ENCODE assay signal across 8 mouse cellular contexts in genomic region chr2:166945456-166945855, GRCm38 (mm10). TPM values are rescaled to one million over a fixed set of nuclear protein-coding genes. Genes with fewer than 3 reads are reported as not detected.
DNase-seq lines count a peak whose midpoint lies in the region; ATAC-seq and TF ChIP-seq lines count a peak whose summit lies in the region.

No protein-coding gene starts in this region.

- intact Hi-C loops in left cerebral cortex, postnatal 4 days (cut with DNase I): no loop called here
- intact Hi-C loops in left cerebral cortex, postnatal 10 days (cut with DNase I): loop anchor here (5.0 kb wide), 1 partner anchor 97 kb away; no protein-coding TSS in a partner anchor

- ATAC-seq in Patski: no peak
- ATAC-seq in erythroid progenitor cell, adult 5-6 weeks (replicated peaks; ENCODE audit: low FRiP score, poor library complexity, severe bottlenecking): peak; percentile 37; the same call in 1 of the 2 replicates

- TF ChIP-seq CTCF in Patski (IDR thresholded peaks at IDR 0.05): peak; percentile 58

- POLR2A ChIA-PET in Patski (lab: Charles Lee): interaction anchor here (0.6 kb wide), 1 partner anchor 20 kb away, joined by 3 read pairs; no protein-coding TSS in a partner anchor

- peak; percentile 21 for DNase-seq in left cerebral cortex, postnatal 4 days
- DNase-seq in left cerebral cortex, postnatal 10 days (ENCODE audit: extremely low spot score in 1 of 2, low spot score in 2 of 2): no peak
- no peak for DNase-seq in Patski (ENCODE audit: low read depth, low spot score)
- DNase-seq in mesoderm, embryonic 11.5 days (ENCODE audit: low read depth, low spot score): peak; percentile 29
- DNase-seq in urinary bladder, postnatal 4 days (ENCODE audit: low spot score in 2 of 2): no peak
- no peak for DNase-seq in layer of hippocampus, adult 8-10 months (ENCODE audit: low spot score in 2 of 2)
- no peak for DNase-seq in right cerebral cortex, adult 2 months (ENCODE audit: low spot score in 2 of 2)

- no peaks in the 10 kb centered on the region for H3K27me3 ChIP-seq in Patski

- CTCF ChIA-PET in Patski (lab: Charles Lee): interaction anchor here (1.3 to 2.4 kb wide), 3 partner anchors 11 to 59 kb away, joined by 3 to 7 read pairs (median 5); no protein-coding TSS in a partner anchor

- in situ Hi-C loops in Patski (cut with MboI; ENCODE audit: low pct_unique_long_range_greater_than_20kb): no loop called here

RNA-seq across cellular contexts. Expression of gene Cse1l, which starts 39.6 kb away (rescaled TPM):
- 10 to 100 TPM; 81.4 to 83.7 TPM for total RNA-seq in left cerebral cortex, postnatal 4 days (2021)
- total RNA-seq in left cerebral cortex, postnatal 10 days (2021): 10 to 100 TPM; 73.5 to 76.0 TPM
- 71.6 TPM for polyA plus RNA-seq in Patski (2021)
- total RNA-seq in erythroid progenitor cell, adult 5-6 weeks (2015; ENCODE audit: low replicate concordance): 65.6 and 96.4 TPM in 2 replicates
- total RNA-seq in erythroid progenitor cell, adult 5-6 weeks (2017; ENCODE audit: low replicate concordance): 121 and 143 TPM in 2 replicates
- 10 to 100 TPM; 47.6 to 63.6 (median 54.7) TPM for total RNA-seq in layer of hippocampus, adult 8-10 months (2022)

RNA-seq across cellular contexts. Expression of gene Stau1, which starts 50.6 kb away (rescaled TPM):
- 100 to 1,000 TPM; 111 TPM for total RNA-seq in left cerebral cortex, postnatal 4 days (2021)
- total RNA-seq in left cerebral cortex, postnatal 10 days (2021): 10 to 100 TPM; 75.1 to 75.9 TPM
- 81.0 TPM for polyA plus RNA-seq in Patski (2021)
- 25.2 and 42.5 TPM in 2 replicates for total RNA-seq in erythroid progenitor cell, adult 5-6 weeks (2015; ENCODE audit: low replicate concordance)
- 47.6 and 55.7 TPM in 2 replicates for total RNA-seq in erythroid progenitor cell, adult 5-6 weeks (2017; ENCODE audit: low replicate concordance)
- total RNA-seq in layer of hippocampus, adult 8-10 months (2022): 10 to 100 TPM; 61.9 to 71.9 (median 68.0) TPM

Comparison
In these comparisons a context has a peak if more than half of its experiments do, and no peak if none do; other contexts are left out.
1. DNase-seq: peak in left cerebral cortex, postnatal 4 days (single experiment) and mesoderm, embryonic 11.5 days (single experiment); none in left cerebral cortex, postnatal 10 days (0 of 2), Patski (single experiment), urinary bladder, postnatal 4 days (0 of 2), layer of hippocampus, adult 8-10 months (0 of 2) and right cerebral cortex, adult 2 months (0 of 2).